Mouse (Mus musculus) neural tube, embryonic 14.5 days (tissue): ENCODE data around the gene Vps26c. TPM values are rescaled to one million over a fixed set of nuclear protein-coding genes. Genes with fewer than 3 reads are reported as not detected.
"Not testable (repeated sequence)": the region's sequence is repeated elsewhere in the genome, so short reads cannot be mapped to it uniquely, and the experiment has no call there.

Experiments
- ATAC-seq: fragments of 200-750 bp; cut with Nextera tagmentation; 2 replicates; pipeline ENCODE4 v1.8.0; 2017; ENCODE audit warnings: low read depth, mild to moderate bottlenecking, moderate TSS enrichment, moderate library complexity
- H3K27ac ChIP-seq: fragments of 300-500 bp; sonication (generic); 2 replicates; pipeline ENCODE4 v1.5.1; 2014; ENCODE audit warnings: low read depth, mild to moderate bottlenecking, control low read depth, low read length, moderate library complexity, mixed read lengths
- H3K27me3 ChIP-seq: fragments of 300-500 bp; sonication (generic); 2 replicates; pipeline ENCODE4 v1.6.1; 2014; ENCODE audit warnings: low read length; ENCODE audit not compliant: control insufficient read depth, insufficient read depth
- H3K36me3 ChIP-seq: fragments of 300-500 bp; sonication (generic); 2 replicates; pipeline ENCODE4 v1.6.1; 2014; ENCODE audit warnings: low read length, mixed read lengths; ENCODE audit not compliant: control insufficient read depth, insufficient read depth
- H3K4me1 ChIP-seq: fragments of 300-500 bp; sonication (generic); 2 replicates; pipeline ENCODE4 v1.6.1; 2014; ENCODE audit warnings: low read length; ENCODE audit not compliant: control insufficient read depth, insufficient read depth
- H3K4me2 ChIP-seq: fragments of 300-500 bp; sonication (generic); 2 replicates; pipeline ENCODE4 v1.6.1; 2014; ENCODE audit warnings: mild to moderate bottlenecking, low read depth, low read length, control low read depth
- H3K4me3 ChIP-seq: fragments of 300-500 bp; sonication (generic); 2 replicates; pipeline ENCODE4 v1.5.1; 2014; ENCODE audit warnings: low read depth, low read length, control low read depth, mixed read lengths
- H3K9ac ChIP-seq: fragments of 300-500 bp; sonication (generic); replicated peaks from 2 replicates; pipeline ENCODE4 v1.6.1; 2014; ENCODE audit warnings: low read depth, mild to moderate bottlenecking, control low read depth, low read length, mixed read lengths
- H3K9me3 ChIP-seq: fragments of 300-500 bp; sonication (generic); 2 replicates; pipeline ENCODE4 v1.6.1; 2016; ENCODE audit warnings: low read length; ENCODE audit not compliant: control insufficient read depth
- WGBS: fragments of 180-500 bp; shearing (Covaris S2); extraction: QIAGEN DNeasy Blood & Tissue Kit; methylation state at CpG from one replicate; pipeline ENCODE4 v1.1.7; 2014; 5-methylcytosine and 5-hydroxymethylcytosine counted together
- polyA plus RNA-seq: library from polyadenylated mRNA; unstranded; fragments of >200 nt; fragmentation: Nextera tagmentation; extraction: Ambion mirVana; gene quantifications from 2 replicates; pipeline ENCODE4 v1.2.1, GENCODE M21; 2014

Gene Vps26c
- polyA plus RNA-seq, 1 experiment from 2014 or later, result 101 TPM

- H3K36me3 ChIP-seq, result no peaks in the 10 kb centered on the region
- H3K4me2 ChIP-seq, result no peak overlapping the region
- WGBS, result 82% methylated on average over 11 of the region's 11 CpGs
- H3K9me3 ChIP-seq, result no peaks in the 10 kb centered on the region
- no peak overlapping the region for H3K27ac ChIP-seq
- no peaks in the 10 kb centered on the region for H3K4me1 ChIP-seq
- no peak overlapping the region for H3K9ac ChIP-seq
- no peak overlapping the region for H3K4me3 ChIP-seq
- no peak for ATAC-seq
- H3K27me3 ChIP-seq, result no peaks in the 10 kb centered on the region
Measured at GRCm38 (mm10) chr16:94484752-94485535, 41.7 kb downstream of the Vps26c start.

- Histone ChIP-seq H3K9ac (0 out of 2 replicates have a peak overlapping the region, but pooled peaks have one; percentile 25), H3K36me3 (peaks cover 25% of the 10 kb centered on the region), H3K4me2 (no peak overlapping the region), H3K4me3 (no peak overlapping the region), H3K27ac (peak overlapping the region; percentile 83), H3K4me1 (peaks cover 14% of the 10 kb centered on the region), H3K27me3 (no peaks in the 10 kb centered on the region), H3K9me3 (no peaks in the 10 kb centered on the region)
- ATAC-seq, result peak; percentile 77
- 65% methylated on average over 11 of the region's 11 CpGs for WGBS
Measured at GRCm38 (mm10) chr16:94473086-94473822, 53.4 kb downstream of the Vps26c start.

- H3K9ac ChIP-seq, result no peak overlapping the region
- no peak overlapping the region for H3K4me2 ChIP-seq
- 35% methylated on average over 8 of the region's 8 CpGs for WGBS
- H3K27ac ChIP-seq, result peak overlapping the region; percentile 83
- H3K36me3 ChIP-seq, result peaks cover 32% of the 10 kb centered on the region
- no peaks in the 10 kb centered on the region for H3K9me3 ChIP-seq
- peak; percentile 81 for ATAC-seq
- H3K27me3 ChIP-seq, result no peaks in the 10 kb centered on the region
- no peak overlapping the region for H3K4me3 ChIP-seq
- H3K4me1 ChIP-seq, result peaks cover 14% of the 10 kb centered on the region
Measured at GRCm38 (mm10) chr16:94472515-94472951, 54.1 kb downstream of the Vps26c start.

DNA sequence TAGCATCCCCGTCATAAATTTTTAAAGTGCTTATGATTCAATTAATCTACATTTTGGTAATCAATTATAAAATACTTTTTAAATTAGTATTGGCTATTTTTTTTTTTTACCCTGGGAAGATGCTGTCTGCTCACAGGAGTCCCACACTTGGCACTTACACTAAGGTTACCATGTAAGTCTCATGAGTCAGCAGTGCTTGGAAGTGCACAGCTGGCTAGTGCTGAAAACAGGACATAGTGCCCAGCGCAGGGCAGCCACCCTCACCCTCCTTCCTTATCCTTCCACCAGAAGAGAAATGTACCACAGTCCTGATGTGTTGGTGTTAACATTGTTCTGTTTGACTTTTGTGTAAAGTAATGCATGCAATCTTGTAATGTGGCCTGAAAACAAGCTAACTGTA is 58.2 kb downstream of the Vps26c start:
- no peak for ATAC-seq
- no peak overlapping the region for H3K4me2 ChIP-seq
- peaks cover 61% of the 10 kb centered on the region for H3K36me3 ChIP-seq
- no peak overlapping the region for H3K9ac ChIP-seq
- no peak overlapping the region for H3K4me3 ChIP-seq
- no peaks in the 10 kb centered on the region for H3K27me3 ChIP-seq
- peaks cover 12% of the 10 kb centered on the region for H3K4me1 ChIP-seq
- no peak overlapping the region for H3K27ac ChIP-seq
- 91% methylated on average over 2 of the region's 2 CpGs for WGBS
- H3K9me3 ChIP-seq, result no peaks in the 10 kb centered on the region

- H3K36me3 ChIP-seq, result peaks cover 70% of the 10 kb centered on the region
- H3K4me2 ChIP-seq, result no peak overlapping the region
- ATAC-seq, result no peak
- no peak overlapping the region for H3K9ac ChIP-seq
- no peaks in the 10 kb centered on the region for H3K9me3 ChIP-seq
- 94% methylated on average over 11 of the region's 11 CpGs for WGBS
- H3K27me3 ChIP-seq, result no peaks in the 10 kb centered on the region
- H3K4me3 ChIP-seq, result no peak overlapping the region
- H3K4me1 ChIP-seq, result peaks cover 6% of the 10 kb centered on the region; the same call in 1 of the 2 replicates
- H3K27ac ChIP-seq, result no peak overlapping the region
Measured at GRCm38 (mm10) chr16:94467337-94468055, 59.1 kb downstream of the Vps26c start.

DNA sequence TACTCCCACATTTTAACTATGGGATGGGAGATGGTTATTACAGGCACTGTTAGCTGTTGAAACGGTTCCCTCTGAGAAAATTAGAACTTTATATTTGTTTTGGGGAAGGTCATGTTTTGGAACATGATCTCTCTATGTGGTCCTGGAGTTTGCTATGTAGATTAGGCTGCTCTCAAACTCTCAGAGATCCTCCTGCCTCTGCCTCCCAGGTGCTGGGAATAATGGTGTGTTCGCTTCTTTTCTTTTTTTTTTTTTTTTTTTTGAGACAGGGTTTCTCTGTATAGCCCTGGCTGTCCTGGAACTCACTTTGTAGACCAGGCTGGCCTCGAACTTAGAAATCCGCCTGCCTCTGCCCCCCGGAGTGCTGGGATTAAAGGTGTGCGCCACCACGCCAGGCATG is 60.3 kb downstream of the Vps26c start:
- not testable (repeated sequence) for H3K4me3 ChIP-seq, H3K27ac ChIP-seq, H3K9me3 ChIP-seq, ATAC-seq, H3K4me1 ChIP-seq, H3K4me2 ChIP-seq, H3K27me3 ChIP-seq, H3K9ac ChIP-seq
- peaks cover 78% of the 10 kb centered on the region for H3K36me3 ChIP-seq
- over 99% methylated on average over 7 of the region's 7 CpGs for WGBS

GRCm38 (mm10) chr16:94465900-94466299 is 60.7 kb downstream of the Vps26c start:
- no peaks in the 10 kb centered on the region for H3K27me3 ChIP-seq
- H3K4me2 ChIP-seq, result no peak overlapping the region
- H3K4me3 ChIP-seq, result no peak overlapping the region
- WGBS, result 95% methylated on average over 4 of the region's 4 CpGs
- ATAC-seq, result no peak
- H3K4me1 ChIP-seq, result no peaks in the 10 kb centered on the region
- H3K27ac ChIP-seq, result no peak overlapping the region
- no peak overlapping the region for H3K9ac ChIP-seq
- peaks cover 82% of the 10 kb centered on the region for H3K36me3 ChIP-seq
- H3K9me3 ChIP-seq, result no peaks in the 10 kb centered on the region

GRCm38 (mm10) chr16:94464067-94464466 is 62.6 kb downstream of the Vps26c start:
- H3K4me2 ChIP-seq, result no peak overlapping the region
- no peaks in the 10 kb centered on the region for H3K4me1 ChIP-seq
- H3K4me3 ChIP-seq, result no peak overlapping the region
- ATAC-seq, result no peak
- no peaks in the 10 kb centered on the region for H3K9me3 ChIP-seq
- 80% methylated on average over 3 of the region's 3 CpGs for WGBS
- H3K27me3 ChIP-seq, result no peaks in the 10 kb centered on the region
- H3K27ac ChIP-seq, result no peak overlapping the region
- no peak overlapping the region for H3K9ac ChIP-seq
- H3K36me3 ChIP-seq, result peaks cover 80% of the 10 kb centered on the region
